Mouse (Mus musculus) 416B (cell line): ENCODE results near the gene Mybph.

ENCODE experiments used
- DNase-seq: peaks from one replicate; pipeline ENCODE4 v3.0.0; 2011; ENCODE audit warnings: low read depth

The Mybph gene

DNA sequence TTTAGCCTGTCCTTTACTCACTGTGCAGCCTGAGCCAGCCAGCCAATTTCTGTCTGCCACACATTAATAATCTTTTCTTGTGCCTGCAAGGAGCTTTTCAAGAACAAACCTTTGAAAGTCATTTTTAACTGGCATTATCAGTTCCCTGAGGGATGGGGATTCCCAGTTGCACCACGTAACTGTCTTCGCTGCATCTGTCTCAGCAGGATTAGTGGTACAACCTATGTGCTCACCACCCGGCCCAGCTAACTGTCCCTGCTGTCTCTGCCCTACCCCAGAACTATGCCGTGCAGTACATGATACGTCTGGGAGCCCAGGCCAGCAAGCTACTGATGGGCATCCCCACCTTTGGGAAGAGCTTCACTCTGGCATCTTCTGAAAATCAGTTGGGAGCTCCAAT is 5.0 kb upstream of the Mybph start:
- DNase-seq = no peak

DNA sequence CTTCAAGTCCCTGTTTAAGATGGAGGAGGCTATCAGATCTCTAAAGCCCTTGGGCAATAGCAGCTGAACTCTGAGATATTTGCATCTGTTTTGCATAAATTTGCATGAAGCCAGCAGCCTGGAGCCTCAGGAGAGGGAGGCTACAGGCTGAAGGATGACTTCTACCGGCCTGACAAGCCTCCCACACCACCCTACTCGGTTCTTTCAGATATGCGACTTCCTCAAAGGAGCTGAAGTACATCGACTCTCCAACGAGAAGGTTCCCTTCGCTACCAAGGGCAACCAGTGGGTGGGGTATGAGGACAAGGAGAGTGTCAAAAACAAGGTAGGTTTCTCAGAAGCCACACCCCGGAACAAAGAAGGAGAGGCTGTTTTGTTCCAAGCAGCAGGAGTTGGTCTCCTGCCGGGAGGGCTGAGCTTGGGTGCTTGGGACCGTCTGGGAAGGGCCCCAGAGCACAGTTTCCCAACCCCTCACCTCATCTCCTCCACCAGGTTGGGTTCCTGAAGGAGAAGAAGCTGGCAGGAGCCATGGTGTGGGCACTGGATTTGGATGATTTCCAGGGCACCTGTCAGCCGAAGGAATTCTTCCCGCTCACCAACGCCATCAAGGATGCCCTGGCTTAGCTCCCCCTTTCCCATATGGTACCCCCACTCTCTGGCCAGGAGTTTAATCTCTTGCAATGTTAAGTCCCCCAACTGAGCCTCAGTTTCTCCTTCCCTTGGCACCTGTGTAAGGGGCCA is 4.1 kb upstream of the Mybph start:
- peak; percentile 9 for DNase-seq

DNA sequence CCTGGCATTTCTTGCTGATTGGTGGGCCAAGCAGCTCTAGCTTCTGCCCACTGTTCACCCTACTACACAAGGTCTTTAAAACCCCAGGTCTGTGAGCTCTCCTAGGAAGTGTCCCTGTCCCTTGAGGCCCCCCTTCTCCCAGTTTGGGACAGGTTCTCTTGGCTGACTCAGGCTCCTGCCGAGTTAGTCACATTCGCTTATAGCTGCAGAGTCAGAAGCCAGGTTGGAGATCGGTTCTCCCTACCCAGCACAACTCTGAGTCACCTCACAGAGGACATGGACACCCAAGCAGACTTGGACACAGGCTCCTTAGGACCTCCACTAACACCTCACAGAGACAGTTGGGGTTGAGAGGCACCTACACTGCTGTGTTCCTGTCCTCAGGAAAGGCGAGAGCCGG is 2.1 kb upstream of the Mybph start:
- DNase-seq = no peak

DNA sequence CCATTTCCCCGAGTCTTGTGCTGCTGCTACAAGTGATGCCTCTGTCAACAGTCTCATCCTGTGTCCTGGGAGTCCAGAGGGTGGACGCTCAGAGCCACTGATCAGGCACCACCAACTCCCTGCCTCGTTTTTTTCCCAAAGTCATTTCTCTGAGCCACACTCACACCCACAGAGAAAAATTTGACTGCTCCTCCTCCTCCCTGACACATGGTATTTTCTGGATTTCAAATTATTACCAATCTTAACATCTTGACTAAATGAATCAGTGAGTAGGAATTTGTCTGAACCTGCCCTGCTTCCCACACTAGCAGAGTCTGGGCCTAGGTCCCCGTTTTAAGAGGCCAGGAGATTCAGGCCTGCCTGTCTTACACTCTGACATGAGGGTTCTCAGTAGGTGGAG is 1.2 kb upstream of the Mybph start:
- DNase-seq = no peak

DNA sequence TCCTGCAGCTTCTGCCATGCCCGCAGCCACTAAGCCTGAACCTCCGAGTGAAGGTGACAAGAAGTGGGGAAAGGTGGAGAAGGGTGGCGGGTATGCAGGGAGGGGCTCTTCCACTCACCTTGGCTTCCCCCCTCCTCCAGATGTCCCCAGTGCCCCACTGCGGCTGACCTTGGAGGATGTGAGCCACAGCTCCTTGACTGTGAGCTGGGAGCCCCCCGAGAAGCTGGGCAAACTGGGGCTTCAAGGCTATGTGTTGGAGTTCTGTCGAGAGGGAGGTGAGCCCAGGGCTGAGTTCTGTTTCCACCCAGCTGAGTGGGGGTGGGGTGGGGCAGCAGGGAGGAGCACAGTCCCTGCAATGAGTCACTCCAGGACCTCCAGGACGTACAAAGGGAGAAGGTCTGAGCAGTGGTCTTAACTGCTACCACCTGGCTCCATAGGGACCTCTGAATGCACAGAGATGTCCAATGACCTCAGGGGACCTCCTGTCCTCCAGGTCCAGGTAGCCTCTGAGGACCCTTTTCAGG is 488 bp downstream of the Mybph start:
- no peak for DNase-seq

DNA sequence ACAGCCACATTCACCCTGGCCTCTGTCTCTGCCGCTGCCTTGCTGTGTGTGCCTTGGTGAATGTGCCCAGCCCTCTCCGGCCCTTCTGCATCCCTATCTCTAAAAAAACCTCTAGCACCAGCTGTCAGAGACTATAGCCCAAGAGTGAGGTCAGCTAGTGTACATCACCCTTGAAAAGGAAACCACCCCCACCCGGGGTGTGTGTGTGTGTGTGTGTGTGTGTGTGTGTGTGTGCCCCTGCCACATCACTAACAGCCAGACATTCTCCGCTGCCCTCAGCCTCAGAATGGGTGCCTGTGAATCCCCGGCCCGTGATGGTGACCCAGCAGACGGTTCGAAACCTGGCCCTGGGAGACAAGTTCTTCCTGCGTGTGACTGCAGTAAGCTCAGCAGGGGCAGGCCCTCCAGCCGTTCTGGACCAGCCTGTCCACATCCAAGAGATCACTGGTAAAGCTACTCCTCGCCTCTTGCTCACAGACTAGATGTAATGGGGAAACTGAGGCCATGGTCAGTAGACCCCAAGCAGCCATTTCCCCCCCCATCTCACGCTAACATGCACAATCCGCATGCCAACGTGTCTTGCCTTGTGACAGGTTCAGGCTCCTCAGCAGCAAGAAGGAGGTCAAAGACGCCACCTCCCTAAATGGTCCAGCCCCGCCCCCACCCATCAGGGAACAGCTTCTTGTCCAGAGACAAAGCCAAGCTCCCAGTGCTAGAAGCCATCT is 1.2 kb downstream of the Mybph start:
- no peak for DNase-seq

DNA sequence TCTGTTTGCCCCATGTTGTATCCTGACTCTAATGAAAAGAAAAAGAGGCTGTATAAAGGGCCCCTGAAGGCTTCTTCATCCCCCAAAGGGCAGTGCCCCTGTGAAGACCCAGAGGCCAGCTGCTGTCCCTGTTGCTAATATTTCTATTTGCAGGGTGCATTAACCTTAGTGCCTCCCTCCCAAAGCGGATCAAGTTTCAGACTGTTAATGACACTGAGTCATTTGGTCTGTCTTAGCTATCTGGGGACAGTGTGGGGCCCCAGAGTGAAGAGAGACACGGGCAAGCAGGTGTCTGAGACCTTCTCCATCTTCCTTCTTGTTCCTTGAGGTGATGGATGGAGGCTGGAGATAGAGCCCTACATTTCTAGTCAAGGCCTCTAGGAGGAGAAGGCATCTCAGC is 1.9 kb downstream of the Mybph start:
- DNase-seq = no peak

DNA sequence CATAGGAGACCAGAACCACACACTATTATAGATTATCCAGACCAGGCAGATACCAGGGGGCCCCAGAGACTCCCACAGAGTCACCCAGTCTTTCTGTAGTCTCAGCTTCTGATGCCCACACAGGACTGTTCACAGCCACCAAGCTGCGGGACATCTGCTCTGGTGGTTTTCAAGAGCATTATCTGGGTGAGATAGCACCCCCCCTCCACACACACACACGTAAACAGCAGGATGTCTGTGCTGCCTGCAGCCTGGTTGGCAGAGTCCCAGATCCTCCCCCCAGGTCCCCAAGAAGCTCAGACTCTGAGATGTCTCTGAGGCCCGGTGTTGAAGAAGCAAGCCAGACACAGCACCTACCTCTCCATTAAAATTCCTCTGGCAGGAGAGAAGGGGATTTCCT is 2.3 kb downstream of the Mybph start:
- peak; percentile 32 for DNase-seq

DNA sequence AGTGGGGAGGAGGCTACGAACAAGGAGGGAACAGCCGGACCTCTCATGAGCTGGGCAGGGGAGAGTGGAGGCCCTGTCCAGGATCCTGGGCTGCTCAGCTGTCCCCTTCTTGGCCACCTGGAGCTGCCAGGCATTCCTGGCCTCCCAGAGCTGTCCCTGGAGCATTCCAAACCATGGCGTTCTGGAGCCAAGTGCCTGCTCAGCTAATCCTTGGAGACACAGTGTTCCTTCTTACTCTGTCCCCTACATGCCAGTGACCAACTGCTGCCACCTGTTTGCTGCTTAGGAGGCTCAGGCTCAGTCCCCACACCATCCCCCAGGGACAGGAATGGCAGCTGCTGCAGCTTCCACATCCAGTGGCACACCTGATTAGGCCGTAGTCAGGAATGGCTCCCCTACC is 2.7 kb downstream of the Mybph start:
- DNase-seq = no peak

DNA sequence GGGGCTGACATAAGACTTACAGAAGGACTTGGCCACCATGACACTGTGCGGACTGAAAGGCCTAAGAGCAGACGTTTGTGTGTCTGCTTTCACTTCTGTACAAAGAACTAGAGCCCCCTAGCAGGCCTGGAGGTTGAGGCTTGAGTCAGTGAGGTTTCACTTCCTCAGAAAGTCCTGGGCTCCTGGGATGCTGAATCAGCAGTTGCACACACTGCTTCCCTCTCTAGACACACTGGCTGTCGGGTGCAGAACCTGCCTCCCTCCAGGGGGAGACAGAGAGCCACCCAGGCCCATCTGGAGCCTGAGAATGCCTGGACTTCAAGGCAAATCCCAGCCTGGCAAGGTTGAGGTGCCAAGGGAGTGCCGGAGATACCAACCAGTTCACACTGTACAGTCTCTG is 3.1 kb downstream of the Mybph start:
- peak; percentile 79 for DNase-seq

DNA sequence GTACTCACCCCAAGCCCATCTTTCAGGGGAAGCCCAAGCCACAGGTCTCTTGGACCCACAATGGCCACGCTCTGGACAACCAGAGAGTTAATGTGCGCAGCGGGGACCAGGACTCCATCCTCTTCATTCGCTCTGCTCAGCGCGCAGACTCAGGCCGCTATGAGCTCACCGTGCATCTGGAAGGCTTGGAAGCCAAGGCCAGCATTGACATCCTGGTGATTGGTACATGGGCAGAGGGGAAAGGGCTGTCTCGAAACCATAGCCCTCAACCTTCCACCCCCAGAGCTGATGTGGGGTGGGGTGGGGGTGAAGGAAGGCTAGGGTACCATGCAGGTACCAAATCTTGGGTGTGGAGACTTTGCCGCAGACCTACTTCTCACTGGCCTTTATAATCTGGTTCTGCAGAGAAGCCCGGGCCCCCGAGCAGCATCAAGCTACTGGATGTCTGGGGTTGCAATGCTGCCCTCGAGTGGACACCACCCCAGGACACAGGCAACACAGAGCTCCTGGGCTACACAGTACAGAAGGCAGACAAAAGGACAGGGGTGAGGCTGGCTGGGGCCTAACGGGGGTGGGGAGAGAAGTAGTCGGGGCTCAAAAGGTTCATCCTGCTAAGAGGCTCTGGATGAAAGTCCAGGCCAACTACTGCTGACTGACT is 4.2 kb downstream of the Mybph start:
- no peak for DNase-seq

DNA sequence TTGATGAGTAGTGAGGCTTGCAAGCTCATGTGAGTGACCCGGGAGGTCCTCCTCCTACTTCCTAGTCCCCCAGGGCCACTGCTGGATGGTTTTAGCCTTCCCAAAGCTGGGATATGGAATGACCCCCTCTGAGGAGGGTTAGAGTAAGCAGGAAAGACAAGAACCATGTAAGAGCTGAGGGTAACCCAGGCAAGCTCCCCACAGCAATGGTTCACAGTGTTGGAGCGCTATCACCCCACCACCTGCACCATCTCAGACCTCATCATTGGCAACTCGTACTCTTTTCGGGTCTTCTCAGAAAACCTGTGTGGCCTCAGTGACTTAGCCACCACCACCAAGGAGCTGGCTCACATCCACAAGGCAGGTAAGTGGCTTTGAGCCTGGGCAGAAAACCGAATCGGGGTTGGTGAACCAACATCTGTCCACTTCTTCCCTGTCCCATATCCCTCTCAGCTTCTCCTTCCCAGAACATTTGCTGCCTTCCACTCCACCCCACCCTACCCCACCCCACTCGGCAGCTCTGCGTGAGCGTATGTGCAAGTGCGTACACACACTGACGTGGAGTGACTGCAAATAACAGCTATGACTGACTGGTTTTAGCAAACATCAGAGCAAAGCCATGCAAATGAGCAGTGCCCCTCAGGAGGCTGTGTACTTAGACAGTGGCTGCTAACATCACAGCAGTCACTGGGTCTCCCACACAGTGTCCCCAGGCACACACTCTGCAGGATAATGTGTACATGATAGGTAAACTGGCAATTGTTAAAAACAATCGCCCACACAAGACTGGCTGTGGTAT is 5.1 kb downstream of the Mybph start:
- DNase-seq = no peak

DNA sequence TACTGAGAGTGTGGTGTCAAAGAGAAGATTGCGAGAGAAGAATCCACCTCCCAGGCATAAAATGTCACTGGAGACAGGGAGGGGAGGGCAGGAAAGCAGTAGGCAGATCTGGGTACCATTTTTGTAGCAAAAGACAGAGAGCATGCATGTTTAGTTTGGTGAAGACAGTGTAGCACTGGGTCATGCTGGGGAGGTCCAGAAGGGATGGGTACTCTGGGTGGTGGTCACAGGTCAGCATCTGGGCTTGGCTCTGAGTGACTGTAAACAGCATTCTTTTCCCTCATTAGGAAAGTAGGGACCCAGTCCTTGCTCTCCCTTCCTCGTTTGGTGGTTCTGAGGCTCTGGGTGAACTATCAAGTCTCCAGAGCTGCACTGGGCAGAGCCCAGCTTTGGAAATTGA is 7.2 kb downstream of the Mybph start:
- DNase-seq = no peak

DNA sequence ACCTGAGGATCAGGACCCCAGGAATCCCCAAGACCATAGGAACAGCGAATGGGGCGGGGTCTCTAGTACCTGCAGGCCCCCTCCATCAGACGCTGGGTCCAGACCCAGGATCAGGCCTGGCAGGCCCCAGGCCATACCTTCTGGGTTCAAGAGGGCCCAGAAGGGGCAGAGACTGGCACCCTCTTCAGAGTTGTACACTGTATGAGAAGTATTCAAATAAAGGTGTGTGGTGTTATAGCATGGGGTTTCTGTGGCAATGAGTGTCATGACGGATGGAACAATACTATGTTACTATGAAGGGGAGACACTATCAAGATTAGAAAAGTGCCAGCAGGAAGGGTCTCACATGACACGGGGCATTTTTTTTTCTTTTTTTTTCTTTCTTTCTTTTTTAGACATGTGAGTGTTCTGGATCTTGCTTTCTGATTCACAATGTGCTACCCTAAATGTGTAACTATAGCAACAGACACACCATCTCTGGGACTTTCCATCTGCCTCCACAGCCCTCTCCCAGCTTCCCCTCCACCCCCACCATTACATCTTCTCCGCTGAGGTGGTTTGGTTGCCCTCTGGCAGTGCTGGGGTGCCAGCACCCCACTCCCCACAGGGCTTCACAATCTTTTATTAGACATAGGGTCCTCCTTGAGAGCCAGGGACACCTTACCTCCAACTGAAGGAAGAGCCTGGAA is 7.9 kb downstream of the Mybph start:
- no peak for DNase-seq

DNA sequence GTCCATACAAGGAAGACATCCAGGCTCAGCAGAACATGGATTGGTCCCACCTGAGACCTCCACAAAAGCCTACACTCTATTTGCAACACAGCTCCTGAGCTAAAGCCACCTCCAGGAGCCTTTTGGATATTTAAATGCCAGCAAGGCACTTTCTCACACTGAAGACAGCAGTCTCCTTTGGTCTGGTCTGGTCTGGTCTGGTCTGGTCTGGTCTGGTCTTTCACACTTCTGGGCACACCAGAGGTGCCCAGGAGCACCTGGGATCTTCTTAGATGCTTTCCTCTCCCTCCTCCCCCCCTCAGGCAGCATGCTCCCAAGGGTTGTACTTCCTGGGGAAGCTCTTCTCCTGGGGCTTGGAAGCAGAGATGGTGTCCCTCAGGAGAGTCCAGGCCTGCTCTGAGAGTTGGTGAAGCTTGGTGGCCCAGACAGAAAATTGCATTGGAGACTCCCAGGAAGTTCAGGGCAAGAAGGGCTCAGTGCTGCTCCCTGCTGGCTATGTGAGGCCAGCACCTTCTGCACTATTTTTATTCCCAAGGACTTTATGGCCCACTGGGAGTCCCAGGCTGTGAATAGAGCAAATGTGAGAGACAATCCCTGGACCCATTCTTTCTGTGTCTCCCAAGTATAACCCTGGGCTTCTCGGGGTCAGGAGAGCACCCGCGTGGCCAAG is 8.6 kb downstream of the Mybph start:
- DNase-seq = peak; percentile 21

DNA sequence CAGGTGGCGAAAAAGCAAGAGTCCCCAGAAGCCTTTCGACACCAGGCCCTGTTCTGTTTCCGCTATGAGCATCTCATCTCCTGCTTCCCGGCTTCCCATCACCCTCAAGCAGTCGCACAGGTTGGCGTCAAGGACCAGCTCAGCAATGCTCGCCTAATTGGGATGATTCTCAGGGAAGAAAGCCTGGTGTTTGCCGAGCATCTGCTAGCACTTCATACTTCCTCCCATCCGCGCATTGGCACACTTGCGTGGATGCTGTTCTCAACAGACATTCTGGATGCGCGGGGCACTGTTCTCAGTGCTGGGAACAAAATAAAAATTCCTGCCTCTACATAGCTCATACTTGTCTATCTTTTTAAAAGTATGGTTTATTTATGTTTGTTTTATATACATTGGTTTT is 11.0 kb downstream of the Mybph start:
- no peak for DNase-seq

DNA sequence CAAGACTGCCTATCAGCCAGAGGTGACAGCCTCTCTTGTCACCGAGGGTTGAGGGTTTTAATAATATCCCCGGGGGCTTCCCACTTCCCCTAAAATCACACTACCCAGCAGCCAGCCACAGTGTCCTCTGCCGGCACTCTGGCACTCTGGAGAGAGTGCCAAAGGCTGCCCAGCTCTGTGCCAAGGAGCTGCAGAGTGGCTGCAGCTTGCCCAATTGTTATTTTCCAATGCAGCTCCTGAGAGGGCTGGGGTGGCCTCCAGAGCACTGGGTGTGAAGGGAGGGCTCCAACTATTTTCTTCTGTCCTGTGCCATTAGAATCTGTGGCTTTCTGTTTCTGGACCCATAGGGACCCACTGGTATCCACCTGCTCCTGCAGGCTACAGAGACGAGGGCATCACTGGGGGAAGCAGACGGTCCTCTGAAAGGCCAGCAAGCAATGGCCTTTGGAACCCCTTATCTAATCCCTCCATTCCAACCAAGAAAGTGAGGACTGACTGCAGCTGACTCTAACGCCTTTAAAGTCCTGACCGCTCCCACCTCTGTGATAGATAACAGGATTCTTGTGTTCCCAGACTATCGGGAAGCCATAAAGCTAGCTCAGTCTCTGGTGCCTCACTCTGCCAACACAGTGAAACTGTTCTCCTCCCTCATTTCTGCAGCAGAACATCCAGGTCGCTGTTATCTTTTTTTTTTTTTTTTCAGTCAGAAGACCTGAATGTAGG is 12.2 kb downstream of the Mybph start:
- no peak for DNase-seq

DNA sequence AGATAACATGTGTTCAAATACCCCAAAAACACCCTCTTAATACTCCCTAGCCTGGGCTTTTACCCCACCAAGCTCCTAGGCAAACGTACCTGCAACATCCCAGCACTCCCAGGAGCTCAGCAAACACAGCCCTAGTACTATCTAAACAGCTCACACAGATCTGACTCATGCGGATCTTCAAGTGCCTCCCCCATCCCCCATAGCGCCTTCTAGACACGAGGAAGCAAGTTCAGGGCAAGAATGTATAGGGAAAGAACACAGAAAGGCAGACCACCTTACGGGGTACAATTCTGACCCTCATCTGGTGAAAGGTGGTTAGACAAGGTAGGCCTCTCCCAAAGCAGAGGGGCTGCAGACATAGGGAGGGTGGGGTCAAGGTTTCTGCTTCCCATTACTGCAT is 12.8 kb downstream of the Mybph start:
- no peak for DNase-seq

DNA sequence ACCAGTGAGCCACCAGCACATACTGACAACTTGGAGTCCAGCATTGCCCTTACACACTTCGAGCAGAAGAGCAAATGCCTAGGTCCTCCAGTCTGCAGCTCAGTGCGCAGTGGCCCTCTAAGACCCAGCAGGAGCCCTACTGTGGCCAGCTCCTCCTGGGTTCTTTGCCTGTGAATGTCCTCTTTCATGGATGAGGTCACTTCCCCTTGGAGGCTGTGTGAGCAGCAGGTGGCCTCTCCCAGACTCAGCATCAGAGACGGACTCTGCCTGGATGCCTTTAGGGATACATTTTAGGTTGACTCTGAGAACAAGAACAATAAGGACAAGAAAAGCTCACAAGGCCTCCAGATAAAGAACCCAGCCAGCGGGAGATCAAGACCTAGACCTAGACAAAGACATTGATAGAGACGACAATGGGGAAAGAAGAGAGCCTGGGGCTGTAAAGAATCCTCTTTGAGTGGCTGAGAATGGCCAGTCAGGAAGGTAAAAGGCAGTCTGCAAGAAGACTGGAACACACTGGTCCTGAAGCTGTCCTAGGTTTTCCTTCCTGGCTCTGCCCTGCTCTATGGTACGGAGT is 17.0 kb downstream of the Mybph start:
- DNase-seq = no peak

DNA sequence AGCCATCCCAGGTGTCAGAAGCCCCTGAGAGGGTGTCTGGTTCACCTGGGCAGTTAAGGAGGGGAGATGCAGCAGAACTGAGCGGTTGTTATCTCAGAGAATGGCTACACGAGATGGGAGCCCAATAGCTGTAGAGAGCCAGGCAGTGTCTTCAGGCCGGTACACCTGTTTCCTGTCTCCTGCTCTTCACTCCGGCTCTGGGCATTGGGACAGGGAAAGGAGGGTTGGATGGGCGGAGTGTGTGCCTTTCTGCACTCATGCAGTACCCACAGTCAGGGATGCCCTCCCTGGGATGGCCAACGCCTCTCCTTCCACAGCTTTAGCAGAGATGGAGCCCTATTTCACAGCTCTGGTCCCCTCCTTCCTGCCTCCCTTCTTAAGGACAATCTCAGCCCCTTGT is 17.8 kb downstream of the Mybph start:
- DNase-seq = no peak
